Mouse (Mus musculus) megakaryocyte, embryonic 14.5 days (primary cell): ENCODE data around the gene Osbpl3. TPM values are rescaled to one million over a fixed set of nuclear protein-coding genes. Genes with fewer than 3 reads are reported as not detected.

Experiments
- H3K27me3 ChIP-seq: replicated peaks from 2 replicates; pipeline ENCODE3; 2012; ENCODE audit warnings: inconsistent platforms
- H3K36me3 ChIP-seq: replicated peaks from 2 replicates; pipeline ENCODE3; 2012; ENCODE audit warnings: low read length, inconsistent platforms, mixed read lengths
- H3K4me1 ChIP-seq: 2 replicates; pipeline ENCODE4 v1.6.1; 2012; ENCODE audit warnings: inconsistent platforms
- H3K4me3 ChIP-seq: replicated peaks from 2 replicates; pipeline ENCODE3; 2012; ENCODE audit warnings: moderate library complexity, mild to moderate bottlenecking, inconsistent platforms
- H3K9me3 ChIP-seq: 2 replicates; pipeline ENCODE4 v1.6.1; 2012; ENCODE audit warnings: inconsistent platforms
- FLI1 ChIP-seq: IDR thresholded peaks from 2 replicates; pipeline ENCODE4 v1.6.1; 2012; ENCODE audit warnings: low read length, inconsistent platforms, mixed read lengths
- GATA1 ChIP-seq: IDR thresholded peaks from 3 replicates; pipeline ENCODE4 v1.6.1; 2012; ENCODE audit warnings: mixed read lengths, low read length, inconsistent platforms, borderline replicate concordance
- polyA plus RNA-seq: library from polyadenylated mRNA; stranded (reverse); fragments of >175 nt; gene quantifications from 2 replicates; pipeline ENCODE4 v1.2.3, GENCODE M21; 2012; ENCODE audit warnings: low replicate concordance; ENCODE audit not compliant: insufficient read depth

The Osbpl3 gene
- polyA plus RNA-seq: 4.3 and 7.3 TPM in 2 replicates

DNA sequence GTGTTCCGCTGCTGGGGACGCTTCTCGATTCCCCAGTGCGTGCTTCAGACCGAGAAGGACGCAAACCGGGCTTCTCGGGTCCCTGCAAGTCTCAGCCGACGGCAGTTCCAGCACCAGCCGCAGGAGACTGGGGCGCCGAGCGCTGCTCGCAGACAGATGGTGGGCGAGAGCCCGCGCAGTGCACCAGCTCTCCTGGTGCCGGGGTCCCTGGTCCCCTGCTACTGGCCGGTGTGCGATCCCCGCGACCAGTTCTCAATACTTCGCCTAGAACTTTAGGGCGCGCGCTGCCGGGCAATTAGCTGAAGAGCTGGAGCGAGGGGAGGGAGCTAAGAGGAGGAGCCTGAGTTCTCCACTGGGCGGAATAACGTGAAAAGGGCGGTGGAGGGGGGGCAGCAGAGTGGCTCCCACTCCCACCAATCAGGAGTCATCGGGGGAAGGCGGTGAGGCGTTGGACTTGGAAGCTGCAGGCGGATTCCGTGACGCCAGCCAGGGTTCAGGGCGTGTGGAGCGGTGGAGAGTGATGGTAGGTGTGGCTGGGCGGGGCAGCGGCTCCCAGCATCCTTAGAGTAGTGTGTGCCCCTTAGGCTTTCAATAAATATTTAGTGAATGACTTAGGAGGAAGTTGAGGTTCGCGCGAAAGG lies at the start of gene Osbpl3:
Osbpl3 (minus strand) TSS at position 373 of the 641 bp plus-strand sequence.
- Histone ChIP-seq H3K4me1 (peaks cover 93% of the 10 kb centered on the region), H3K9me3 (no peaks in the 10 kb centered on the region), H3K36me3 (peaks cover 10% of the 10 kb centered on the region), H3K27me3 (no peaks in the 10 kb centered on the region), H3K4me3 (peak within 1 kb of the TSS; percentile 96)
- TF ChIP-seq GATA1 (no peak), FLI1 (no peak)

GRCm38 (mm10) chr6:50505531-50505930 lies 49.5 kb upstream of the Osbpl3 start:
- H3K9me3 ChIP-seq: peaks cover 4% of the 10 kb centered on the region; the same call in 1 of the 2 replicates
- H3K27me3 ChIP-seq: peaks cover 3% of the 10 kb centered on the region
- no peak for TF ChIP-seq FLI1
- no peak for TF ChIP-seq GATA1
- peaks cover 28% of the 10 kb centered on the region for H3K4me1 ChIP-seq
- H3K4me3 ChIP-seq: no peak overlapping the region
- no peaks in the 10 kb centered on the region for H3K36me3 ChIP-seq

DNA sequence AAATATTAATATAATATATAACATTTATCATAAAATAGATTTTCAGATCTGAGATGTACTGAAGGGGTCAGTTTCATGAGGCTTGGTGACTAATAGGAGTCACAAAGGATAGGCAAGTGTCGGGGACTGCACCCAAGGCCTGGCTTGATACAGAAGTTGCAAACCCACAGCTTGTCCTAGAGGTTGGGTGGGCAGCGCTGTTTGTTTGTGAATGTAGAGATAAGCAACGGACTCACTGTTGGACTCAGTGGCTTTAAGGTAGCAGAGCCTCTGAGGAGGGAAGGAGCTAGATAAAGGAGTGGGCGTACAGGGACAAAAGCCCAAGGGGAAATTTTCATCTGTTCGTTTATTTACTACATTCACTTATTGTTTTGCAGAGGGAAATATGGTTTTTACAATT lies 48.7 kb upstream of the Osbpl3 start:
- Histone ChIP-seq H3K9me3 (peaks cover 4% of the 10 kb centered on the region; the same call in 1 of the 2 replicates), H3K4me1 (peaks cover 34% of the 10 kb centered on the region), H3K4me3 (no peak overlapping the region), H3K27me3 (peaks cover 1% of the 10 kb centered on the region), H3K36me3 (no peaks in the 10 kb centered on the region)
- TF ChIP-seq FLI1: no peak

- no peak overlapping the region for H3K4me3 ChIP-seq
- peaks cover 4% of the 10 kb centered on the region; the same call in 1 of the 2 replicates for H3K9me3 ChIP-seq
- H3K36me3 ChIP-seq: no peaks in the 10 kb centered on the region
- H3K27me3 ChIP-seq: peaks cover 1% of the 10 kb centered on the region
- peaks cover 34% of the 10 kb centered on the region for H3K4me1 ChIP-seq
- TF ChIP-seq FLI1 (no peak), GATA1 (no peak)
Measured at GRCm38 (mm10) chr6:50503779-50504178, 47.8 kb upstream of the Osbpl3 start.

- no peak for TF ChIP-seq GATA1
- no peak for TF ChIP-seq FLI1
- Histone ChIP-seq H3K9me3 (peaks cover 4% of the 10 kb centered on the region; the same call in 1 of the 2 replicates), H3K4me3 (no peak overlapping the region), H3K4me1 (peaks cover 34% of the 10 kb centered on the region), H3K27me3 (peaks cover 1% of the 10 kb centered on the region), H3K36me3 (no peaks in the 10 kb centered on the region)
Measured at GRCm38 (mm10) chr6:50503031-50503430, 47.0 kb upstream of the Osbpl3 start.

DNA sequence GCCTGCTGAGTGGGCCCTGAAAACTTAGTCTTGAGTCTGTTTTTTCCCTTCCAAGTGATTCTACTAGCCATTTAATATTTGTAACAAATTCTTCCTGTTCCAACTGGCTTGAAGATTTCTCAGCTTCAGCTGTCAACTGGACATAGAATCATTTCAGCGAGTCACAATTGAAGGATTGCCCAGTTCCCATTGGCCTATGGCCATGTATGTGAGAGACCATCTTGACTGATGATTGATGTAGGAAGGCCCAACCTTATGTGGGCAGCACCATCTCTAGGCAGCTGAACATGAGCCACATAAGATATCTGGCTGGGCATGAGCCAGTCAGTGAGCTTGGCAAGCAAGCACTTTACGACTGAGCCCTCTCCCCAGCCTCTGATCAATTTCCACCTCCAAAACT lies 42.3 kb upstream of the Osbpl3 start:
- Histone ChIP-seq H3K4me1 (peaks cover 28% of the 10 kb centered on the region), H3K36me3 (no peaks in the 10 kb centered on the region), H3K27me3 (peaks cover 1% of the 10 kb centered on the region), H3K4me3 (no peak overlapping the region), H3K9me3 (peaks cover 18% of the 10 kb centered on the region)
- TF ChIP-seq GATA1 (no peak), FLI1 (no peak)

DNA sequence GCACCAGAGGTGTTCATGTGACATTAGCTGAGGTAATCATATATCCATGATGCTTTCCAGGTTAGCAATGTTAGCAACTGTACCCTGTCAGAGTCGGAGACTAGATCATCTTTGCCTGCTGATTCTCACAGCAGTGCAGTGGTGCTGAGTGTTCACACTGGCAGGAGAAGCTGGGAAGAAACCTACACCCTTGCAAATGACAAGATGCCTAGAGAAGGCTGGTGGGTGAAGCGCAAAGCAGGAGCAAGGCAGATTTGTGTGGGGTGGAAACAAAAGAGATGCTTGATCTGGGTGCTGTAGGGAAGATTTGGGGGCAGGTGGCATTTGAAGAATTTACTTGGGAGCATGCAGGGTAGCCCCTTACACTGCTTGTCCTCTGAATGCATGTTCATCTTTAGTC lies 34.5 kb upstream of the Osbpl3 start:
- Histone ChIP-seq H3K9me3 (peaks cover 7% of the 10 kb centered on the region; the same call in 1 of the 2 replicates), H3K4me1 (no peaks in the 10 kb centered on the region), H3K27me3 (peaks cover 15% of the 10 kb centered on the region), H3K36me3 (no peaks in the 10 kb centered on the region), H3K4me3 (no peak overlapping the region)
- no peak for TF ChIP-seq FLI1
- no peak for TF ChIP-seq GATA1

- no peak overlapping the region for H3K4me3 ChIP-seq
- no peaks in the 10 kb centered on the region for H3K36me3 ChIP-seq
- H3K4me1 ChIP-seq: no peaks in the 10 kb centered on the region
- peaks cover 18% of the 10 kb centered on the region for H3K27me3 ChIP-seq
- TF ChIP-seq FLI1: no peak
- no peak for TF ChIP-seq GATA1
- H3K9me3 ChIP-seq: no peaks in the 10 kb centered on the region
Measured at GRCm38 (mm10) chr6:50489380-50489779, 33.4 kb upstream of the Osbpl3 start.

- H3K36me3 ChIP-seq: no peaks in the 10 kb centered on the region
- no peak overlapping the region for H3K4me3 ChIP-seq
- peaks cover 12% of the 10 kb centered on the region for H3K27me3 ChIP-seq
- H3K9me3 ChIP-seq: no peaks in the 10 kb centered on the region
- TF ChIP-seq FLI1 (no peak), GATA1 (no peak)
- H3K4me1 ChIP-seq: no peaks in the 10 kb centered on the region
Measured at GRCm38 (mm10) chr6:50486035-50486902, 30.3 kb upstream of the Osbpl3 start.

DNA sequence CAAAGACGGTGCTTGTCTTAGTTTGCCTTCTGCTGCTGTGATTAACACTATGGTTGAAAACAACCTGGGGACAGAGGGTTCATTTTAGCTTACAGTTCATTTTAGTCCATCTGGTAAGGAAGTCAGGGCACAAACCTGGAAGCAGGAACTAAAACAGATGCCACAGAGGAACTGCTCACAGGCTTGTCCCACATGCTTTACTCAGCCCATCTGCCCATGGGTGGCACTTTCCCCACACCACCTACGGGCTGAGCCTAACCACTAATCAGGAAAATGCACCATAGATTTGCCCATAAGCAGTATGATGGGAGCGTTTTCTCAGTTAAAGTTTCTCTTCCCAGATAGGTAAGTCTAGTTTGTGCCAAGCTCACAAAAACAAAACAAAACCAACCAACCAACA lies 27.4 kb upstream of the Osbpl3 start:
- Histone ChIP-seq H3K27me3 (peaks cover 3% of the 10 kb centered on the region), H3K4me1 (no peaks in the 10 kb centered on the region), H3K4me3 (no peak overlapping the region), H3K9me3 (no peaks in the 10 kb centered on the region), H3K36me3 (no peaks in the 10 kb centered on the region)
- TF ChIP-seq FLI1 (no peak), GATA1 (no peak)

DNA sequence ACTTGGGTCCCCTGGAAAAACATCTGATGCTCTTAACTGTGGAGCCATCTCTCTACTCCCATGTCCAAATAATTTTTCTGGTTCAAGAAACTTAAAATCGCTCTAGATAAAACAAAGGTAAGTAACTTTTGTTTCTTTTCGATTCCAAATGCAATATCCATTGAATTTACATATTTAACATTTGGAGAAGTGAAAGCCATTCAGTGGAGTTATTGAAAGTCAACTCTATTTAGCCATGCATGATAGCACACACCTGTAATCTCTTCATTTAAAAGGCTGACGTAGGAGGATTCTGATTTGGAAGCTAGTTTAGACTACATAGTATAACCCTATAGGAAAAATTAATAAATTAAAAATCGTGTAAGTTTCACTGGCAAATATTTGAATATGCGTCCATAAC lies 25.5 kb upstream of the Osbpl3 start:
- Histone ChIP-seq H3K4me3 (no peak overlapping the region), H3K4me1 (peaks cover 4% of the 10 kb centered on the region), H3K9me3 (peaks cover 5% of the 10 kb centered on the region), H3K27me3 (peaks cover 3% of the 10 kb centered on the region), H3K36me3 (no peaks in the 10 kb centered on the region)
- TF ChIP-seq GATA1 (no peak), FLI1 (no peak)
